Mouse (Mus musculus) adrenal gland, postnatal 4 days (tissue): Measurements from ENCODE around the gene Hectd1. TPM values are rescaled to one million over a fixed set of nuclear protein-coding genes. Genes with fewer than 3 reads are reported as not detected.

Source experiments
- DNase-seq, 2 experiments: peaks; one replicate each; pipeline ENCODE4 v3.0.0; 2021 to 2022; ENCODE audit warnings: low spot score in 2 of 2, mixed read lengths in 2 of 2
- total RNA-seq, 2 experiments: library from RNA; stranded (reverse); gene quantifications; 2 replicates each; pipeline ENCODE4 v1.2.3; 2021

Hectd1 gene
- total RNA-seq, 2 experiments from 2014 or later = 93.9 to 102 TPM

- DNase-seq = no peak
These were observed 18.8 kb downstream of the Hectd1 start for GRCm38 (mm10) chr12:51810564-51810963.

GRCm38 (mm10) chr12:51784842-51785241, 44.5 kb downstream of the Hectd1 start:
- DNase-seq = no peak

GRCm38 (mm10) chr12:51768702-51769101, 60.6 kb downstream of the Hectd1 start:
- DNase-seq = no peak

GRCm38 (mm10) chr12:51767454-51767853, 61.9 kb downstream of the Hectd1 start:
- DNase-seq = no peak

GRCm38 (mm10) chr12:51759374-51759773, 70.0 kb downstream of the Hectd1 start:
- DNase-seq = no peak

- no peak for DNase-seq
These were observed 72.8 kb downstream of the Hectd1 start for GRCm38 (mm10) chr12:51756599-51756961.

GRCm38 (mm10) chr12:51755938-51756598, 73.3 kb downstream of the Hectd1 start:
- no peak for DNase-seq

- no peak for DNase-seq
These were observed 82.0 kb downstream of the Hectd1 start for GRCm38 (mm10) chr12:51747348-51747747.

- DNase-seq = no peak
These were observed 84.4 kb downstream of the Hectd1 start for GRCm38 (mm10) chr12:51744957-51745356.

GRCm38 (mm10) chr12:51741690-51742089, 87.6 kb downstream of the Hectd1 start:
- DNase-seq = no peak

GRCm38 (mm10) chr12:51736807-51737206, 92.5 kb downstream of the Hectd1 start:
- no peak for DNase-seq

GRCm38 (mm10) chr12:51736381-51736780, 93.0 kb downstream of the Hectd1 start:
- DNase-seq = no peak

- no peak for DNase-seq
These were observed 93.5 kb downstream of the Hectd1 start for GRCm38 (mm10) chr12:51735840-51736271.

GRCm38 (mm10) chr12:51734605-51735211, 94.6 kb downstream of the Hectd1 start:
- DNase-seq = no peak

GRCm38 (mm10) chr12:51729827-51730226, 99.5 kb downstream of the Hectd1 start:
- no peak for DNase-seq

GRCm38 (mm10) chr12:51729058-51729457, 100.3 kb downstream of the Hectd1 start:
- DNase-seq = no peak

- no peak for DNase-seq
These were observed 107.5 kb downstream of the Hectd1 start for GRCm38 (mm10) chr12:51721836-51722235.

GRCm38 (mm10) chr12:51718617-51719016, 110.7 kb downstream of the Hectd1 start:
- DNase-seq = no peak

GRCm38 (mm10) chr12:51712685-51713084, 116.7 kb downstream of the Hectd1 start:
- no peak for DNase-seq

GRCm38 (mm10) chr12:51710154-51710553, 119.2 kb downstream of the Hectd1 start:
- no peak for DNase-seq

- DNase-seq = no peak
These were observed 119.6 kb downstream of the Hectd1 start for GRCm38 (mm10) chr12:51709741-51710140.

GRCm38 (mm10) chr12:51708941-51709686, 120.2 kb downstream of the Hectd1 start:
- no peak for DNase-seq
